Mouse (Mus musculus): Measurements from ENCODE around the gene Ms4a4c.
"Not testable (repeated sequence)": the region's sequence is repeated elsewhere in the genome, so short reads cannot be mapped to it uniquely, and the experiment has no call there.

DNA sequence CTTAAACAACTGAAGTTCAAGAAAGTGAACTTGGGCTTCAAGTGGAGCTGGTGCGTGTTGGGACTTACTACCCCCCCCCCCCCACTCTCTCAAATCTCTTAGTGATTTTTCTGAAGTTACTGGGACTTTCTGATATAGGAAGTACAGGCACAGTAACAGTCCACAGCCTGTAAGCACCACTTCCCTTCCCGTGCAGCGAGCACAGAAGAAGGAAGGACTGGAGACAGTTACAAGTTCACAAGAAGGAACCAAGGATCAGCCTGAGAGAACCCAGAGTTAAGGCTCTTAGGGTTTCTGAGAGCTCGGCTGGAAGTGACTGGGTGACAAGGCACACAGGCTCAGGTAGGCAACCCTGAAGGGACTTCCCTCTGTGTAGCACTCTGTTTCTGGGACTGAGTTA, 64.6 kb downstream of the Ms4a4c start, which contains the start of gene Ms4a6c:
- TF ChIP-seq CTCF, EP300 (IDR thresholded peaks at IDR 0.05; ENCODE audit: low read depth): not testable (repeated sequence)

Measured in heart, postnatal 0 days (tissue).